ENCODE assay signal across 8 mouse cellular contexts in the genomic region with DNA sequence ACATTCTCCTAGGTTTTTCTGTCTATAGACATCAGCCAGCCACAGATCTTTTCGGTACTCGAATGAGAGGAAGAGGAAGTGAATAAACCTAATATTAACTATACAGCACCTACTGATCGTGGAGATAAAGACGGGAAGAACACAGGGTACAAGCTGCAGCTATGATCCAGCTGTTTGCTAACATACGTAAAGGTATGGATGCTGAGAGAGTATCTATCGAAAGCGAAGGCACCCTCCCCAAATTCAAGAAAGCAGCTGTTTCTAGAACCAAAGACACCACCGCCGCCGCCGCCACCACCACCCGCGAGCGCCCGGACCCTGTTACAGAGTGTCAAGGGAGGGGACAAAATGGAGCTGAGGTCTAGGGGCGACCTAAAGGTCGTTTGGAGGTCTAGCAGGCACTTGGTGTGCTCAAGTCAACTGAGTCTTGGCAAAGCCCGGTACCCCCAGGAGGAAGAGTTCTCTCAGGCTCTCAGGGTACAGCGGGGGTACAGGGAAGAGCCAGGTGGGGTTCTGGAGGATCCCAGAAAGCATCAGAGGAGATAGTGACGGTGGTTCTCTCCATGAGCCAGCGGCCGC. TPM values are rescaled to one million over a fixed set of nuclear protein-coding genes. Genes with fewer than 3 reads are reported as not detected.
DNase-seq lines count a peak whose midpoint lies in the region; ATAC-seq and TF ChIP-seq lines count a peak whose summit lies in the region.

No protein-coding gene starts in this region.

- 18% methylated on average over 19 of the region's 22 CpGs for WGBS in embryonic facial prominence, embryonic 11.5 days
- 12% methylated on average over 22 of the region's 22 CpGs for WGBS in limb, embryonic 10.5 days
- 14% methylated on average over 22 of the region's 22 CpGs for WGBS in midbrain, embryonic 12.5 days

- peak overlapping the region; percentile 72 for H3K27ac ChIP-seq in embryonic facial prominence, embryonic 11.5 days (replicated peaks; ENCODE audit: low read depth, low read length)
- peak overlapping the region; percentile 86 for H3K27ac ChIP-seq in limb, embryonic 10.5 days
- peak overlapping the region; percentile 86 for H3K27ac ChIP-seq in midbrain, embryonic 12.5 days (replicated peaks)

- ATAC-seq in G1E (ENCODE audit: extremely low read depth, insufficient number of reproducible peaks, low FRiP score, poor library complexity, severe bottlenecking), result no peak
- ATAC-seq in embryonic facial prominence, embryonic 11.5 days (replicated peaks; ENCODE audit: insufficient number of reproducible peaks, low FRiP score, low TSS enrichment, low read depth), result no peak; the same call in 1 of the 2 replicates
- ATAC-seq in midbrain, embryonic 12.5 days (ENCODE audit: low FRiP score, low read depth), result peak; percentile 51; the same call in 1 of the 2 replicates

- no peak for TF ChIP-seq CTCF in G1E (IDR thresholded peaks at IDR 0.05; ENCODE audit: low read depth, low read length)

- peaks cover 25% of the 10 kb centered on the region for H3K4me1 ChIP-seq in G1E (ENCODE audit: insufficient read depth, low read depth, low read length)
- no peaks in the 10 kb centered on the region for H3K4me1 ChIP-seq in embryonic facial prominence, embryonic 11.5 days (ENCODE audit: control insufficient read depth, insufficient read depth, low read length)
- H3K4me1 ChIP-seq in limb, embryonic 10.5 days, result no peaks in the 10 kb centered on the region
- no peaks in the 10 kb centered on the region for H3K4me1 ChIP-seq in midbrain, embryonic 12.5 days

- H3K9me3 ChIP-seq in G1E (replicated peaks), result no peaks in the 10 kb centered on the region
- no peaks in the 10 kb centered on the region for H3K9me3 ChIP-seq in embryonic facial prominence, embryonic 11.5 days (replicated peaks; ENCODE audit: control insufficient read depth, low read length)
- H3K9me3 ChIP-seq in limb, embryonic 10.5 days (replicated peaks), result no peaks in the 10 kb centered on the region
- no peaks in the 10 kb centered on the region for H3K9me3 ChIP-seq in midbrain, embryonic 12.5 days

- peak overlapping the region; percentile 77 for H3K4me3 ChIP-seq in G1E (ENCODE audit: low read depth, low read length)
- H3K4me3 ChIP-seq in embryonic facial prominence, embryonic 11.5 days (ENCODE audit: low read depth, low read length), result peak overlapping the region; percentile 53
- H3K4me3 ChIP-seq in limb, embryonic 10.5 days, result peak overlapping the region; percentile 65
- peak overlapping the region; percentile 55 for H3K4me3 ChIP-seq in midbrain, embryonic 12.5 days

- H3K9ac ChIP-seq in embryonic facial prominence, embryonic 11.5 days (replicated peaks; ENCODE audit: low read length), result peak overlapping the region; percentile 65
- peak overlapping the region; percentile 68 for H3K9ac ChIP-seq in midbrain, embryonic 12.5 days (replicated peaks)

- H3K4me2 ChIP-seq in embryonic facial prominence, embryonic 11.5 days (ENCODE audit: low read depth, low read length), result peak overlapping the region; percentile 51
- peak overlapping the region; percentile 52 for H3K4me2 ChIP-seq in midbrain, embryonic 12.5 days (replicated peaks)

- peaks cover 7% of the 10 kb centered on the region for H3K36me3 ChIP-seq in G1E (replicated peaks)
- no peaks in the 10 kb centered on the region for H3K36me3 ChIP-seq in embryonic facial prominence, embryonic 11.5 days (replicated peaks; ENCODE audit: control insufficient read depth, insufficient read depth, low read depth, low read length)
- H3K36me3 ChIP-seq in limb, embryonic 10.5 days, result no peaks in the 10 kb centered on the region
- H3K36me3 ChIP-seq in midbrain, embryonic 12.5 days, result no peaks in the 10 kb centered on the region
- H3K36me3 ChIP-seq in splenic B cell, adult 2 months (ENCODE audit: control insufficient read depth, insufficient read depth, low read length, poor library complexity, severe bottlenecking), result no peaks in the 10 kb centered on the region

- DNase-seq in embryo, embryonic 10.5 days (ENCODE audit: low spot score), result peak; percentile 13
- DNase-seq in embryo, embryonic 10 days (ENCODE audit: low spot score), result no peak
- no peak for DNase-seq in G1E (ENCODE audit: low spot score)
- no peak for DNase-seq in embryonic facial prominence, embryonic 11.5 days (ENCODE audit: low spot score)
- DNase-seq in heart, postnatal 4 days, result peak; percentile 14
- no peak for DNase-seq in limb, embryonic 10.5 days (ENCODE audit: low spot score)
- DNase-seq in splenic B cell, adult 2 months (ENCODE audit: low read depth, low spot score), result peak; percentile 46

- H3K27me3 ChIP-seq in G1E (ENCODE audit: insufficient read depth, low read length), result no peaks in the 10 kb centered on the region
- peaks cover 2% of the 10 kb centered on the region; the same call in 1 of the 2 replicates for H3K27me3 ChIP-seq in embryonic facial prominence, embryonic 11.5 days (ENCODE audit: control insufficient read depth, insufficient read depth, low read length)
- peaks cover 73% of the 10 kb centered on the region for H3K27me3 ChIP-seq in limb, embryonic 10.5 days (ENCODE audit: low read depth, poor library complexity, severe bottlenecking)
- peaks cover 20% of the 10 kb centered on the region for H3K27me3 ChIP-seq in midbrain, embryonic 12.5 days
- no peaks in the 10 kb centered on the region for H3K27me3 ChIP-seq in splenic B cell, adult 2 months (ENCODE audit: control insufficient read depth, insufficient read depth, low read length, poor library complexity, severe bottlenecking)

RNA-seq across cellular contexts. Expression of a gene that starts 0.7 kb away (rescaled TPM):
- total RNA-seq in G1E (2014; fragmentation: Nextera tagmentation), result 176 and 184 TPM in 2 replicates
- 96.7 and 110 TPM in 2 replicates for total RNA-seq in G1E (2017)
- polyA plus RNA-seq in G1E (2012), result 4.2 and 6.1 TPM in 2 replicates
- polyA plus RNA-seq in embryonic facial prominence, embryonic 11.5 days (2014; fragmentation: Nextera tagmentation; extraction: Ambion mirVana), result 16.9 and 19.7 TPM in 2 replicates
- 10 to 100 TPM; 24.5 to 24.9 TPM for total RNA-seq in heart, postnatal 4 days (2021)
- 12.5 and 14.5 TPM in 2 replicates for polyA plus RNA-seq in limb, embryonic 10.5 days (2016; fragmentation: Nextera tagmentation; extraction: Ambion mirVana)
- 22.5 and 24.1 TPM in 2 replicates for polyA plus RNA-seq in midbrain, embryonic 12.5 days (2016; fragmentation: Nextera tagmentation; extraction: Ambion mirVana)

Comparison
In these comparisons a context has a peak if more than half of its experiments do, and no peak if none do; other contexts are left out.
1. DNase-seq: peak in embryo, embryonic 10.5 days (single experiment), heart, postnatal 4 days (single experiment) and splenic B cell, adult 2 months (single experiment); none in embryo, embryonic 10 days (single experiment), G1E (single experiment), embryonic facial prominence, embryonic 11.5 days (single experiment) and limb, embryonic 10.5 days (single experiment).
2. Peak in every context shown above with its lines, with median percentiles within 50 percentile points of each other: H3K4me3 ChIP-seq and H3K27ac ChIP-seq.